ENCODE assay signal across 8 mouse cellular contexts in genomic region chr11:61853659-61854058, GRCm38 (mm10). TPM values are rescaled to one million over a fixed set of nuclear protein-coding genes. Genes with fewer than 3 reads are reported as not detected.
DNase-seq lines count a peak whose midpoint lies in the region; ATAC-seq and TF ChIP-seq lines count a peak whose summit lies in the region.

No protein-coding gene starts in this region.

- no peak for DNase-seq in heart, adult 8-10 months (ENCODE audit: low spot score)
- DNase-seq in ES-E14 (ENCODE audit: low read depth, low spot score) = no peak
- DNase-seq in urinary bladder, postnatal 14 days (ENCODE audit: low spot score) = no peak
- DNase-seq in ovary, postnatal 14 days (ENCODE audit: low spot score) = no peak

- no peaks in the 10 kb centered on the region for H3K27me3 ChIP-seq in heart, embryonic 14.5 days (ENCODE audit: control insufficient read depth, insufficient read depth, low read length)
- no peaks in the 10 kb centered on the region for H3K27me3 ChIP-seq in forebrain, embryonic 16.5 days (replicated peaks; ENCODE audit: control insufficient read depth, insufficient read depth, low read length)
- no peaks in the 10 kb centered on the region for H3K27me3 ChIP-seq in liver, embryonic 16.5 days (ENCODE audit: control insufficient read depth, insufficient read depth, low read depth, low read length)

- no peaks in the 10 kb centered on the region for H3K9me3 ChIP-seq in heart, embryonic 14.5 days (ENCODE audit: control insufficient read depth, low read length)
- no peaks in the 10 kb centered on the region for H3K9me3 ChIP-seq in ES-E14 (ENCODE audit: control insufficient read depth, insufficient read depth, low read depth, low read length)
- H3K9me3 ChIP-seq in forebrain, embryonic 16.5 days (ENCODE audit: control insufficient read depth, low read length) = no peaks in the 10 kb centered on the region
- H3K9me3 ChIP-seq in liver, embryonic 16.5 days (replicated peaks; ENCODE audit: control insufficient read depth, low read length) = no peaks in the 10 kb centered on the region

- no peak for ATAC-seq in heart, embryonic 14.5 days (ENCODE audit: insufficient number of reproducible peaks, insufficient read depth, low FRiP score, low read depth)
- ATAC-seq in forebrain, embryonic 16.5 days = no peak
- no peak for ATAC-seq in liver, embryonic 16.5 days (ENCODE audit: low read depth)
- no peak for ATAC-seq in CD4-positive, CD25-positive, alpha-beta regulatory T cell, adult 4 months

- H3K4me1 ChIP-seq in heart, embryonic 14.5 days (ENCODE audit: control insufficient read depth in 2 of 2, insufficient read depth in 2 of 2, low read length in 2 of 2) = peaks cover 0 to 6% of the 10 kb centered on the region in 2 experiments; a peak in 2 of 4 replicates
- 0 out of 4 replicates have a peak, but pooled peaks cover 0 to 2% of the 10 kb centered on the region in 2 experiments for H3K4me1 ChIP-seq in ES-E14 (ENCODE audit: control insufficient read depth in 2 of 2, insufficient read depth in 2 of 2, low read length in 2 of 2, poor library complexity in 1 of 2)
- peaks cover 21% of the 10 kb centered on the region for H3K4me1 ChIP-seq in forebrain, embryonic 16.5 days (replicated peaks; ENCODE audit: control insufficient read depth, insufficient read depth, low read length)
- H3K4me1 ChIP-seq in liver, embryonic 16.5 days (ENCODE audit: control insufficient read depth, low read depth, low read length) = peaks cover 3% of the 10 kb centered on the region

- peak overlapping the region; percentile 96 for H3K9ac ChIP-seq in heart, embryonic 14.5 days (ENCODE audit: low read length)
- H3K9ac ChIP-seq in ES-E14 (ENCODE audit: insufficient read depth, low read depth, low read length, poor library complexity, severe bottlenecking) = peak overlapping the region; percentile 74; the same call in 1 of the 2 replicates
- H3K9ac ChIP-seq in forebrain, embryonic 16.5 days (replicated peaks; ENCODE audit: low read depth, low read length) = peak overlapping the region; percentile 100
- peak overlapping the region; percentile 88 for H3K9ac ChIP-seq in liver, embryonic 16.5 days (ENCODE audit: low read depth, low read length)

- in situ Hi-C loops in ES-E14 (cut with MboI; ENCODE audit: low sequenced_read_pairs in 2 of 2, unreplicated experiment in 2 of 2) = no loop called here

- H3K4me2 ChIP-seq in heart, embryonic 14.5 days (ENCODE audit: low read length) = peak overlapping the region; percentile 87
- H3K4me2 ChIP-seq in forebrain, embryonic 16.5 days (ENCODE audit: low read length) = peak overlapping the region; percentile 83
- H3K4me2 ChIP-seq in liver, embryonic 16.5 days (ENCODE audit: low read depth, low read length) = peak overlapping the region; percentile 86

- peak overlapping the region; percentile 76 to 97 for H3K4me3 ChIP-seq in heart, embryonic 14.5 days (ENCODE audit: control insufficient read depth in 1 of 2, insufficient read depth in 1 of 2, low read depth in 1 of 2, low read length in 2 of 2)
- H3K4me3 ChIP-seq in ES-E14 (ENCODE audit: insufficient read depth in 1 of 2, low read depth in 1 of 2, low read length in 2 of 2, poor library complexity in 1 of 2, severe bottlenecking in 1 of 2) = peak overlapping the region; percentile 76 to 87
- H3K4me3 ChIP-seq in forebrain, embryonic 16.5 days (replicated peaks; ENCODE audit: low read length) = peak overlapping the region; percentile 98
- H3K4me3 ChIP-seq in liver, embryonic 16.5 days (ENCODE audit: low read depth, low read length) = peak overlapping the region; percentile 77

- WGBS in heart, embryonic 14.5 days = 20% methylated on average over 5 of the region's 5 CpGs
- WGBS in forebrain, embryonic 16.5 days = 4% methylated on average over 5 of the region's 5 CpGs
- 19% methylated on average over 5 of the region's 5 CpGs for WGBS in liver, embryonic 16.5 days (ENCODE audit: insufficient replicate concordance)

- H3K27ac ChIP-seq in heart, embryonic 14.5 days (replicated peaks in 1 of 2; ENCODE audit: control insufficient read depth in 1 of 2, insufficient read depth in 1 of 2, low read depth in 2 of 2, low read length in 2 of 2) = peak overlapping the region; percentile 51 to 91; a peak in 3 of 4 replicates
- H3K27ac ChIP-seq in ES-E14 (ENCODE audit: insufficient read depth, low read depth, low read length, poor library complexity, severe bottlenecking) = no peak overlapping the region
- peak overlapping the region; percentile 98 for H3K27ac ChIP-seq in forebrain, embryonic 16.5 days (ENCODE audit: low read length)
- H3K27ac ChIP-seq in liver, embryonic 16.5 days (ENCODE audit: low read length) = peak overlapping the region; percentile 79

- H3K36me3 ChIP-seq in heart, embryonic 14.5 days (ENCODE audit: control insufficient read depth, insufficient read depth, low read length) = peaks cover 17% of the 10 kb centered on the region
- H3K36me3 ChIP-seq in ES-E14 (ENCODE audit: control insufficient read depth, insufficient read depth, low read length, poor library complexity, severe bottlenecking) = no peaks in the 10 kb centered on the region
- H3K36me3 ChIP-seq in forebrain, embryonic 16.5 days (ENCODE audit: control insufficient read depth, insufficient read depth) = no peaks in the 10 kb centered on the region; the same call in 1 of the 2 replicates
- H3K36me3 ChIP-seq in liver, embryonic 16.5 days (ENCODE audit: control insufficient read depth, insufficient read depth) = no peaks in the 10 kb centered on the region

TF ChIP-seq in ES-E14, 5 proteins besides CTCF, POLR2A, EP300 and RAD21:
- no peak for TF ChIP-seq HCFC1 (IDR thresholded peaks at IDR 0.05; ENCODE audit: borderline replicate concordance, insufficient read depth, low read length)
- TF ChIP-seq ZNF384 (IDR thresholded peaks at IDR 0.05; ENCODE audit: low read depth, low read length) = no peak
- TF ChIP-seq ZC3H11A (IDR thresholded peaks at IDR 0.05; ENCODE audit: borderline replicate concordance, low read depth, low read length) = no peak
- TF ChIP-seq CHD2 (IDR thresholded peaks at IDR 0.05; ENCODE audit: low read depth, low read length) = no peak
- TF ChIP-seq MAFK (IDR thresholded peaks at IDR 0.05; ENCODE audit: insufficient read depth, low read depth, low read length) = no peak

RNA-seq across cellular contexts. Expression of gene Ulk2, which starts 1.2 kb away (rescaled TPM):
- 18.5 and 18.9 TPM in 2 replicates for polyA plus RNA-seq in heart, embryonic 14.5 days (2014; fragmentation: Nextera tagmentation; extraction: Ambion mirVana)
- 10 to 100 TPM; 52.4 to 57.6 (median 54.6) TPM for total RNA-seq in heart, adult 8-10 months (2022)
- 3.3 and 4.3 TPM in 2 replicates for total RNA-seq in ES-E14 (2012; rRNA removed)
- polyA plus RNA-seq in forebrain, embryonic 16.5 days (2015; fragmentation: Nextera tagmentation; extraction: Ambion mirVana) = 38.7 and 41.3 TPM in 2 replicates
- polyA plus RNA-seq in liver, embryonic 16.5 days (2015; fragmentation: Nextera tagmentation; extraction: Ambion mirVana) = 2.3 and 3.3 TPM in 2 replicates
- polyA plus RNA-seq in CD4-positive, CD25-positive, alpha-beta regulatory T cell, adult 4 months (2017; shearing (Covaris generic)) = 10 to 100 TPM in 1 of 2 experiments, 1 to 10 TPM in 1; 7.7 to 12.1 TPM
